Mouse (Mus musculus): ENCODE data around the gene Calb2.

Gene Calb2

GRCm38 (mm10) chr8:110168046-110168445 is at the start of gene Calb2:
Calb2 (minus strand) TSS chr8:110168210.
- DNase-seq: peak; percentile 27

GRCm38 (mm10) chr8:110217681-110218131 is 49.7 kb upstream of the Calb2 start:
- DNase-seq: peak; percentile 99

GRCm38 (mm10) chr8:110217198-110217597 is 49.2 kb upstream of the Calb2 start:
- no peak for DNase-seq

GRCm38 (mm10) chr8:110216253-110216652 is 48.2 kb upstream of the Calb2 start:
- DNase-seq: no peak

GRCm38 (mm10) chr8:110215365-110215764 is 47.4 kb upstream of the Calb2 start, which contains the start of gene Cmtr2:
Cmtr2 (plus strand) TSS chr8:110215665.
- DNase-seq: no peak

- DNase-seq: no peak
Observed at GRCm38 (mm10) chr8:110201806-110202205, 33.8 kb upstream of the Calb2 start.

GRCm38 (mm10) chr8:110196678-110197077 is 28.7 kb upstream of the Calb2 start:
- peak; percentile 53 for DNase-seq

GRCm38 (mm10) chr8:110188961-110189750 is 21.1 kb upstream of the Calb2 start:
- no peak for DNase-seq

GRCm38 (mm10) chr8:110185538-110185937 is 17.5 kb upstream of the Calb2 start:
- DNase-seq: no peak

- DNase-seq: no peak
Observed at GRCm38 (mm10) chr8:110183748-110184147, 15.7 kb upstream of the Calb2 start.

- DNase-seq: no peak
Observed at GRCm38 (mm10) chr8:110182735-110183367, 14.8 kb upstream of the Calb2 start.

GRCm38 (mm10) chr8:110177359-110178155 is 9.5 kb upstream of the Calb2 start:
- no peak for DNase-seq

GRCm38 (mm10) chr8:110174826-110175225 is 6.8 kb upstream of the Calb2 start:
- DNase-seq: no peak

- no peak for DNase-seq
Observed at GRCm38 (mm10) chr8:110172161-110172560, 4.2 kb upstream of the Calb2 start.

GRCm38 (mm10) chr8:110166270-110166669 is 1.7 kb downstream of the Calb2 start:
- no peak for DNase-seq

- no peak for DNase-seq
Observed at GRCm38 (mm10) chr8:110162007-110162406, 6.0 kb downstream of the Calb2 start.

GRCm38 (mm10) chr8:110152951-110153350 is 15.1 kb downstream of the Calb2 start:
- no peak for DNase-seq

GRCm38 (mm10) chr8:110145538-110145937 is 22.5 kb downstream of the Calb2 start:
- DNase-seq: peak; percentile 60

GRCm38 (mm10) chr8:110140770-110141169 is 27.2 kb downstream of the Calb2 start:
- DNase-seq: no peak

GRCm38 (mm10) chr8:110140156-110140555 is 27.9 kb downstream of the Calb2 start:
- no peak for DNase-seq

- no peak for DNase-seq
Observed at GRCm38 (mm10) chr8:110135515-110135914, 32.5 kb downstream of the Calb2 start.

- no peak for DNase-seq
Observed at GRCm38 (mm10) chr8:110134236-110134635, 33.8 kb downstream of the Calb2 start.

GRCm38 (mm10) chr8:110130537-110130936 is 37.5 kb downstream of the Calb2 start:
- DNase-seq: peak; percentile 84

Measured in lung, postnatal 36 days (tissue).